Mouse (Mus musculus): Measurements from ENCODE around the gene Mcub.

GRCm38 (mm10) chr3:129967874-129968273 is 2.1 kb downstream of the Mcub start:
- TF ChIP-seq POLR2A (IDR thresholded peaks at IDR 0.05; ENCODE audit: low read depth, low read length), result no peak
- TF ChIP-seq CTCF (conservative IDR thresholded peaks at IDR 0.05; ENCODE audit: insufficient read depth, insufficient read length, low read depth, low read length), result no peak

Measured in kidney, adult 2 months (tissue).